Mouse (Mus musculus) G1E (cell line): ENCODE results near the gene Trim9.

Source experiments
- CTCF ChIP-seq: IDR thresholded peaks from 2 replicates; pipeline ENCODE4 v1.5.1; 2012; ENCODE audit warnings: low read depth, low read length, inconsistent platforms, mixed read lengths
- GATA1 ChIP-seq: IDR thresholded peaks from 2 replicates; pipeline ENCODE4 v1.6.1; 2012; ENCODE audit warnings: borderline replicate concordance, low read length, inconsistent platforms, mixed read lengths
- GATA2 ChIP-seq: IDR thresholded peaks from 2 replicates; pipeline ENCODE4 v1.6.1; 2012; ENCODE audit warnings: low read depth, low read length, inconsistent platforms, borderline replicate concordance
- POLR2AphosphoS5 ChIP-seq: IDR thresholded peaks from 2 replicates; pipeline ENCODE4 v1.6.1; 2012; ENCODE audit warnings: low read depth, low read length, inconsistent platforms; ENCODE audit not compliant: insufficient replicate concordance
- TAL1 ChIP-seq: conservative IDR thresholded peaks from 2 replicates; pipeline ENCODE4 v1.6.1; 2012; ENCODE audit warnings: low read depth, low read length, inconsistent platforms, mixed read lengths

DNA sequence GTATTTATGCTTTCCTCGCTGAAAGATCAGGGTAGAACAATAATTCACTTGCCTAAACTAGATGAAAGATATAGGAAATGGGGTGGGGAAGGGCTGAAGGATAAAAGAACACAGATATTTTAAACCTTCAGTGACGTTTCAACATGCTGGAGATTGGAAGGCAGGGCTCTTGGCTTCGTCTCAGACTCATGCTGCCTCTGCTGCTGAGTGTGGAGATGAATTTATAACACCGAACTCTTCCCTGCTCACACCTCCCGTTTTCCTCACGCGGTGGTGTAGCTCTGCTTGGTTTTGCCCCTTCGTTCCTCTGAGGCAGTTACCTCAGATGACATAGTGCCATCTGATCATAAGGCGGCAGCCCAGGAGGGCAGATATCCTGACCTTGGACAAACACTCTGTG is 21.4 kb upstream of the Trim9 start:
- TF ChIP-seq CTCF (no peak), TAL1 (no peak), POLR2AphosphoS5 (no peak), GATA2 (no peak), GATA1 (no peak)
